Mouse (Mus musculus) neural tube, embryonic 15.5 days (tissue): ENCODE results near the gene Abcc9. TPM values are rescaled to one million over a fixed set of nuclear protein-coding genes. Genes with fewer than 3 reads are reported as not detected.

Source experiments
- ATAC-seq: fragments of 200-750 bp; cut with Nextera tagmentation; 2 replicates; pipeline ENCODE4 v1.8.0; 2017; ENCODE audit warnings: mild to moderate bottlenecking, moderate TSS enrichment, moderate library complexity; ENCODE audit not compliant: low FRiP score
- H3K27ac ChIP-seq: fragments of 300-500 bp; sonication (generic); replicated peaks from 2 replicates; pipeline ENCODE4 v1.5.1; 2015; ENCODE audit warnings: mild to moderate bottlenecking, inconsistent platforms
- H3K27me3 ChIP-seq: fragments of 300-500 bp; sonication (generic); replicated peaks from 2 replicates; pipeline ENCODE4 v1.6.1; 2015; ENCODE audit warnings: inconsistent platforms
- H3K36me3 ChIP-seq: fragments of 300-500 bp; sonication (generic); 2 replicates; pipeline ENCODE4 v1.6.1; 2015; ENCODE audit warnings: inconsistent platforms
- H3K4me1 ChIP-seq: fragments of 300-500 bp; sonication (generic); 2 replicates; pipeline ENCODE4 v1.6.1; 2015; ENCODE audit warnings: inconsistent platforms
- H3K4me2 ChIP-seq: fragments of 300-500 bp; sonication (generic); 2 replicates; pipeline ENCODE4 v1.6.1; 2015; ENCODE audit warnings: inconsistent platforms, mild to moderate bottlenecking, moderate library complexity
- H3K4me3 ChIP-seq: fragments of 300-500 bp; sonication (generic); replicated peaks from 2 replicates; pipeline ENCODE4 v1.5.1; 2015; ENCODE audit warnings: mild to moderate bottlenecking, inconsistent platforms
- H3K9ac ChIP-seq: fragments of 300-500 bp; sonication (generic); replicated peaks from 2 replicates; pipeline ENCODE4 v1.6.1; 2015; ENCODE audit warnings: mild to moderate bottlenecking, inconsistent platforms
- H3K9me3 ChIP-seq: fragments of 300-500 bp; sonication (generic); replicated peaks from 2 replicates; pipeline ENCODE4 v1.6.1; 2016; ENCODE audit warnings: inconsistent platforms
- WGBS: fragments of 180-500 bp; shearing (Covaris S2); methylation state at CpG from one replicate; pipeline ENCODE4 v1.1.7; 2015; ENCODE audit warnings: mixed read lengths; 5-methylcytosine and 5-hydroxymethylcytosine counted together
- polyA plus RNA-seq: library from polyadenylated mRNA; unstranded; fragments of >200 nt; fragmentation: Nextera tagmentation; extraction: Ambion mirVana; gene quantifications from 2 replicates; pipeline ENCODE4 v1.2.1, GENCODE M21; 2015

The Abcc9 gene
- polyA plus RNA-seq, 1 experiment from 2014 or later = 2.9 TPM

DNA sequence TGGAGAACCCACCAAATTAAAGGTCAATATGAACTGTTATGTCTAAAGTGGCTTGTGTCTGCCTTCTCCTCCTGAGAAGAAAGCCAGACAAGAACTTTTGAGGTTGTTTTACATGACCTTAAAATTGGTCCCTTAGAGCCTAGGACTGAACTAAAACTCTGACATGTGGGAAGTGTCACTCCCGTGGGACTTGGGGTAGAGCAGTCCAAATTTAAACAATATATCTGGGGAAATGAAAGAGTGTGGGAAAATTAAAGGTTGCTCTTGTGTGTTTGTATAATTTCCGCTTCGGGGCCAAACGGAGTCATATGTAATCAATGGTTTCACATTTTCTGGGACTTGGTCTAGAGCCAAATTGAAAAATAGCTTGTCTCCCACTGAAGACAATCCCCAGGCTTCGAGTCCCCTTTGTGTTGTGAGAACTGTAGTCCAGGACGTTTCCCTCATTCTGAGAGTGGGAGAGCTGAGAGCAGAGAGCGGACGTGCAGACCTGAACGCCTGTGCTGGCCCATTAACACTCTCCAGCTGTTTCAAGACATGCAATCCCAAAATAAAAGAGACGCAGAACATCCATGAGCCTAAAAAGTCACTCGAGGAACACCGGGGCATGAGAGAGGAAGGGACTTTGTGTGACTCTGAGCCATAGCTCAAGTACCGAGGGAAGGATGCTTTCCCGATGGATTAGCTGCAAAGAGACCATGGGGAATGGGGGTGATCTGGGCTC is 30.6 kb upstream of the Abcc9 start:
- ATAC-seq = no peak
- H3K36me3 ChIP-seq = no peaks in the 10 kb centered on the region
- no peaks in the 10 kb centered on the region for H3K4me1 ChIP-seq
- H3K27ac ChIP-seq = no peak overlapping the region
- no peak overlapping the region for H3K9ac ChIP-seq
- no peak overlapping the region for H3K4me3 ChIP-seq
- no peaks in the 10 kb centered on the region for H3K9me3 ChIP-seq
- no peak overlapping the region for H3K4me2 ChIP-seq
- 72% methylated on average over 14 of the region's 14 CpGs for WGBS
- H3K27me3 ChIP-seq = no peaks in the 10 kb centered on the region

DNA sequence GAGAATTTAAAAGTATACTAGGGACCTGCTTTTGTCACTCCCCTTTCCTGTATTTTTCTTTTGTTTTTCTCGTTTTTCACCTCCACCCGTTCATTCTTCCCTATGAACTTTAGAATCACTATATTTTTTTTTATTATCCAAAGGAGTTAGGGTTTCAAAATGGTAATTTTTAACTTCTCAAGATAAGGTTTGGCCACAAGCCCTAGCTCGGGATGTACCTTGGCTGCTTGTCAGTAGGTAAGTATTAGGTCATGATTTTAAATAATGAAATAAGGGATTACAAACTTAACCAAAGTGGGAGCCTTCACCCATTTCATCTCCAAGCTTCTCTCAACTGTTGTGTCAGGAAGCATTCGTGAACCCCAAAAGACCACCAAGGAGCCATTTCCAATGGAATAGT is 23.9 kb upstream of the Abcc9 start:
- H3K27me3 ChIP-seq = no peaks in the 10 kb centered on the region
- no peak overlapping the region for H3K9ac ChIP-seq
- H3K9me3 ChIP-seq = no peaks in the 10 kb centered on the region; the same call in 1 of the 2 replicates
- no peak overlapping the region for H3K4me3 ChIP-seq
- WGBS = 89% methylated on average over 4 of the region's 4 CpGs
- H3K4me2 ChIP-seq = no peak overlapping the region
- no peaks in the 10 kb centered on the region for H3K4me1 ChIP-seq
- H3K36me3 ChIP-seq = no peaks in the 10 kb centered on the region
- ATAC-seq = no peak
- no peak overlapping the region for H3K27ac ChIP-seq

DNA sequence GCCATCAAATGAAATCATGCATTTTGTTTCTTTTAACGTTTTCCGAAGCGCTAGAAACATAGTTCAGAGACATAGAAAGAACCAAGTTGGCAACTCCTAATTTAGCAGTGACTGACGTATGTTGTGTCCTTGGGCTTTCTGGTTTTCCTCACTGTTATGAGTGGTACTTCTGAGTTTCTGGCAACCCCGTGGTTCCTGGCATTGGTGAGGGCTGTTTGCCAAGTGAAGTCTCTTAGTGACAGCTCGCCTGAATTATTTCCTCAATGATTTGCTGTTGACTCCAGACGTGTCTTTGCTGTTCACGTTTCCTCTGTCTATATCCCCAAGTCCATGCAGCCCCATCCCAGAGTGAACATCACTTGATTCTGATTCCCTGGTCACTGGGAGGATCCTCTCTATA is 19.6 kb upstream of the Abcc9 start:
- no peaks in the 10 kb centered on the region for H3K36me3 ChIP-seq
- no peak overlapping the region for H3K27ac ChIP-seq
- H3K4me1 ChIP-seq = no peaks in the 10 kb centered on the region
- no peaks in the 10 kb centered on the region; the same call in 1 of the 2 replicates for H3K9me3 ChIP-seq
- no peak overlapping the region for H3K4me3 ChIP-seq
- WGBS = 85% methylated on average over 8 of the region's 8 CpGs
- no peak for ATAC-seq
- no peak overlapping the region for H3K4me2 ChIP-seq
- no peaks in the 10 kb centered on the region for H3K27me3 ChIP-seq
- no peak overlapping the region for H3K9ac ChIP-seq

DNA sequence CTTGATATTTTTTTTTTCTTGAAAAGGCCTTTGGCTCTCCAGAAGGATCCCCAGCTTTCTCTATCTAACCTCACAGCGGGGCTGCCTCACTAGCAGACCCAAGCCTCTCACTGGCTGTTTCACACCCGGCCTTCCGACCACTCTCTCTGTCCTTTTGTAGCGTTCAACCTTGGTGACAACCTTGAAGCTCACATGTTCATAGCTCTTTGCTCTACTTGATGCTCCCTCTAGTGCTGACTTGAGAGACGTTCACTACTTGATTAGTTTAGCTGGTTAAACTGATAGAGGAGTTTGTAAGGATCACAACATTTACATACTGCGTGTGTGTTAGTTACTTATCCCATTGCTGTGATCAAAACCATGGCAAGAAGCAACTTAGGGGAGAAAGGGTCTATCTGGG is 18.5 kb upstream of the Abcc9 start:
- H3K9me3 ChIP-seq = no peaks in the 10 kb centered on the region; the same call in 1 of the 2 replicates
- no peaks in the 10 kb centered on the region for H3K36me3 ChIP-seq
- no peak overlapping the region for H3K27ac ChIP-seq
- no peak overlapping the region for H3K4me2 ChIP-seq
- H3K4me3 ChIP-seq = no peak overlapping the region
- H3K9ac ChIP-seq = no peak overlapping the region
- no peaks in the 10 kb centered on the region for H3K4me1 ChIP-seq
- H3K27me3 ChIP-seq = no peaks in the 10 kb centered on the region
- no peak for ATAC-seq
- 77% methylated on average over 6 of the region's 6 CpGs for WGBS

DNA sequence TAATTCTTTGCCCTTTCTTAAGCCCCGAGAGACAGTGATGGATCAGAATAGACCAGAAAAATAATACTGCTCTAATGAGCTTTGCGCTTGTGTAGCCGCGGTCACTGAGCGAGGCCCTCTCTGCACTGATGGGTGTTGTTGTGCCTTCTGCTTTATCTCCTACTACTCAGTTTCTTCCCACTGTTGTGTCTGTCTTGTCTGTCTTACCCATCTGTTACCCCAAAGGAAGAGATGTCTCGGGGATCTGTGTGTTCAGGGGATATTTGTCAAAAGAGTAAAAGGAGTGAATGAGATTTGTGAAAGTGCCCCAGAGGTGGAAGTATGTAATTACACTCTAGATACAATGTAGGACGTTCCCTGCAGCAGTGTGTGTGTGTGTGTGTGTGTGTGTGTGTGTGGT is 16.1 kb upstream of the Abcc9 start:
- ATAC-seq = no peak
- no peaks in the 10 kb centered on the region; the same call in 1 of the 2 replicates for H3K9me3 ChIP-seq
- no peaks in the 10 kb centered on the region for H3K27me3 ChIP-seq
- H3K4me1 ChIP-seq = no peaks in the 10 kb centered on the region
- H3K27ac ChIP-seq = no peak overlapping the region
- H3K4me3 ChIP-seq = no peak overlapping the region
- H3K9ac ChIP-seq = no peak overlapping the region
- no peaks in the 10 kb centered on the region for H3K36me3 ChIP-seq
- H3K4me2 ChIP-seq = no peak overlapping the region
- 68% methylated on average over 7 of the region's 7 CpGs for WGBS

DNA sequence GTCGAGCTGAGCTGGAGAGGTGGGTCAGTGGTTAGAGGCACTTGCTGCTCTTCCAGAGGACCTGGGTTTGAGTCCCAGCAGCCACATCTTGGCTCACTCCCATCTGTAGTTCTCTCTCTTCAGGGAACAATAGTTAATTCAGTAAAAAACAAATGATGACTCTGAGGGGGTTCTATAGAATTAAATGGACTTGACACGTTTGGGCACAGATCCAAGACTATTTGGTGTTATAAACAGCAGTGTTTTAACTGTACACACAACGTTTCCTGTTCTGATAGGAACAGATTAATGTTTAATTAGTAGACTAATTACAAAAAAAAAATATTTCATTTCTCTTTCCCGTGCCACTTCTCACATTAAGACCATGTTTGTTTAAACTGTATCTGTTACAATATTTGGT is 15.1 kb upstream of the Abcc9 start:
- Histone ChIP-seq H3K4me3 (no peak overlapping the region), H3K4me1 (no peaks in the 10 kb centered on the region), H3K36me3 (no peaks in the 10 kb centered on the region), H3K27ac (no peak overlapping the region), H3K4me2 (no peak overlapping the region), H3K9me3 (no peaks in the 10 kb centered on the region), H3K9ac (no peak overlapping the region), H3K27me3 (no peaks in the 10 kb centered on the region)
- WGBS = 55% methylated on average over 4 of the region's 4 CpGs
- no peak for ATAC-seq

DNA sequence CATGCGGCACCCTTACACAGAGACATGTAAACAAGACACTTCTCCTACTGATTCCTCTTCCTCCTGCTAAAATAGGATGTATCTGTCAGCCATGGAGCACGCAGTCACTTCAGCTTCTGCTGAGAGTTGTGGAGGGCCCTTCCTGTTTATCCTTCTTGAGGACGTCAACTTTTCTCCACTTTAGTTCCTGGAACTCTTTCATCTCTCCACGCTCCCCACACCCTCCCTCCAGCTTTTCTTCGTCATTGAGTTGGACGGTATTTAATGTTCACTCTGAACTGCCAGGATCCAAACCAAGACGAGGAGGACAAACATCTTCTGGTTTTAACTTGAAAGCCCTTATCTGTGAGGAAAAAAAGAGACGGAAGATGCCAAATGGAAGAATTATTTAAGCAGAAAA is 12.9 kb upstream of the Abcc9 start:
- H3K9ac ChIP-seq = no peak overlapping the region
- H3K4me2 ChIP-seq = no peak overlapping the region
- H3K4me3 ChIP-seq = no peak overlapping the region
- H3K9me3 ChIP-seq = no peaks in the 10 kb centered on the region
- no peaks in the 10 kb centered on the region for H3K27me3 ChIP-seq
- H3K4me1 ChIP-seq = no peaks in the 10 kb centered on the region
- WGBS = 89% methylated on average over 8 of the region's 8 CpGs
- H3K27ac ChIP-seq = no peak overlapping the region
- ATAC-seq = no peak
- H3K36me3 ChIP-seq = no peaks in the 10 kb centered on the region

DNA sequence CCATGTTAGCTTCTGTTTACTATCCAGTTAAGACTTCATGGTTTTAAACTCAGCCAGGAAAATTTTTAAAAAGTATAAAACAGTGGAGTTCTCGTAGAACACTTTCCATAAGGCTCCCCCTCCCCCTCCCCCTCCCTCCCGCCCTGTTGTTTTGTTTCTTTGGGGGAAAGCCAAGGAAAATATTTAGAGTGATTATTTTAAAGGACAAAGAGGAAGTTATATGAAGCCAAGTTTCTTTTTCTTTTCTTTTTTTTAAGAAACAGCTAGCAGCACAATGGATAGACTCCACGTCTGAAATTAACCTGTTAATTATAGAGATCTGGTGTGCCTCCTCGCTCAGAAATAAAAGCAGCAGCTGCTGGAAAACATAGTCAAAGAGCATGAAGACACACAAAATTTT is 9.0 kb upstream of the Abcc9 start:
- 54% methylated on average over 4 of the region's 4 CpGs for WGBS
- no peak overlapping the region for H3K4me3 ChIP-seq

DNA sequence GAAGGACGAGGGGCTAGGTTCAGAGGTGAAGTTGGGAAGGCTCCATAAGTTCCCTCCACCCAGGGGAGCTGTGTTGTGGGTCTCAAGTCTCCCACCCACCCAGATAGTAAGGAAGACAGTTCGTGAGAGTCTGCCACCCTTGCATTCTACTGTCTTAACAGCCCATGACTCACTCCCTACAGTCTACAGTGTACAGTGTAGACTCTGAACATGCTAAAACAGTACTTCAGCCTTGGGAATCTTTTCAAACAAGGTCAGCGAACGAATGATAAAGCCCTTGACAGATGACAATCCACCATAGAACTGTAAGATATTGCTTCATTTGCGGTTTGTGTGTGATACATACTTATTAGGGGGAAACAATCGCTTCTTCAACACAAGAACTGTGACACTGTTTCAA is 8.6 kb upstream of the Abcc9 start:
- no peaks in the 10 kb centered on the region for H3K9me3 ChIP-seq

More for the DNA sequence above, 9.0 kb upstream of the Abcc9 start:
- Histone ChIP-seq H3K4me1 (no peaks in the 10 kb centered on the region), H3K4me2 (no peak overlapping the region), H3K27ac (no peak overlapping the region), H3K27me3 (no peaks in the 10 kb centered on the region), H3K36me3 (no peaks in the 10 kb centered on the region), H3K9me3 (no peaks in the 10 kb centered on the region), H3K9ac (no peak overlapping the region)
- ATAC-seq = no peak

DNA sequence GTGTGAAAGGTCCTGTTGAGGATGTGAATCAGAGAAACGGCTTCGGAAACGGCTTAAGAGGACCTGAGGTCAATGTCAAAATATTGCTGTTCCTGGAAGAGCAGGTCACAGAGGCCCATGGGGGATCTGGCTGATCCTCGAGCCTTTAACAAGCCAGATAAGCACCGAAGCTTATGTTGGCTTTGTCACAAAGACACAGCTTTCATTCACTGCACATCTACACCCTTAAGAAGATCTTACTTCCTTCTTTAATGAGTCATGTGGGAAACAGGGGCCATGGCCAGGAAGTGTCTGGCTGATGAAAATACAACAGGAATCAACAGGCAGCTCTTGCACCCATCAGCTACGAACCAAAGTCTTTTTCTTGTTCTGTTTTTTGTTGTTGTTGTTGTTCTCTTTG is 6.3 kb upstream of the Abcc9 start:
- H3K36me3 ChIP-seq = no peaks in the 10 kb centered on the region
- H3K4me3 ChIP-seq = no peak overlapping the region
- WGBS = 83% methylated on average over 6 of the region's 6 CpGs
- H3K27me3 ChIP-seq = 0 out of 2 replicates have a peak, but pooled peaks cover 3% of the 10 kb centered on the region
- no peaks in the 10 kb centered on the region for H3K4me1 ChIP-seq
- no peak overlapping the region for H3K4me2 ChIP-seq
- H3K9ac ChIP-seq = no peak overlapping the region
- no peaks in the 10 kb centered on the region for H3K9me3 ChIP-seq
- no peak for ATAC-seq
- no peak overlapping the region for H3K27ac ChIP-seq

More for the DNA sequence above, 8.6 kb upstream of the Abcc9 start:
- Histone ChIP-seq H3K27me3 (no peaks in the 10 kb centered on the region), H3K27ac (no peak overlapping the region), H3K4me3 (no peak overlapping the region), H3K36me3 (no peaks in the 10 kb centered on the region), H3K9ac (no peak overlapping the region), H3K4me1 (no peaks in the 10 kb centered on the region), H3K4me2 (no peak overlapping the region)
- 83% methylated on average over 6 of the region's 6 CpGs for WGBS
- ATAC-seq = no peak

DNA sequence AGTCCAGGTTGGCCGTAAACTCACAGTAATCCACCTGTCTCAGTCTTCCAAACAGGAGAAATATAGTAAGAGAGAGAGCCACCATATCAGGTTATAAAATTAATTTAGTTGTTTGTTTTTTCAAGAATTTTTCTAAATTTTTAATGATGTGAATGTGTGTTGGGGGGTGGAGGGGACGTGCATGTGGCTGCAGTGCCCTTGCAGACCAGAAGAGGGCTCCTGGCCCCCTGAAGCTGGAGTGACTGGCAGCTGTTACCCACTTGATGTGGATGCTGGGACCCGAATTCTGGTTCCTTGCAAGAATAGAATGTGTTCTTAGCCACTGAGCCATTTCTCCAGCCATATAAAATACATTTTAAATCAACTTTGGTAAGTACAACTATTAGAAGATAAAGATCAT is 4.6 kb upstream of the Abcc9 start:
- Histone ChIP-seq H3K4me1 (peaks cover 10% of the 10 kb centered on the region), H3K36me3 (no peaks in the 10 kb centered on the region), H3K9ac (no peak overlapping the region), H3K9me3 (no peaks in the 10 kb centered on the region), H3K4me3 (no peak overlapping the region), H3K27ac (no peak overlapping the region), H3K4me2 (no peak overlapping the region), H3K27me3 (0 out of 2 replicates have a peak, but pooled peaks cover 3% of the 10 kb centered on the region)
- WGBS = 78% methylated on average over 3 of the region's 3 CpGs
- ATAC-seq = no peak

DNA sequence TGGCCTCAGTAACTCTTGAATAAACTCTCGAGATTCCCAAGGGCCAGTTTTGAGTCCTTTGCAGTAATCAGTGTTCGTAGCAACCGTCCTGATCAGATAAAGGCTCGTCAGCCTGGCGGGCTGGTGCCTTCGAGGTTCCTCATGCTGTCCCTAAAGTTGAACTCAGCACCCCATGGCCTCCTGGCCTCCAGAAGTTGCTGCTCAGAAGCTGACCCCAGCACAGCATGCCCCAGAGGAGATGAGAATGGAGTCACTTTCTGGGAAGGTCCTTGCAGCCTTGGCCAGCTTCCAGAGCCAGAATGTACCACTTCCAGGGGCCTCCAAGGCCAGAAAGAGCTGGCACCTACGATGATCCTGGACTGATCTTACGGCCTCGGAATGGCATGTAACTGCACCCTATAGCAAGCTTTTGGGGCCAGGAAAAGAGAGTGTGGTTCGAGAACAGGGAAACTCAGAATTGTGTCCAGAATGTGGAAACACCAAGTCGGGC is 1.4 kb upstream of the Abcc9 start:
- WGBS = 82% methylated on average over 11 of the region's 11 CpGs
- Histone ChIP-seq H3K27me3 (0 out of 2 replicates have a peak, but pooled peaks cover 8% of the 10 kb centered on the region), H3K4me1 (peaks cover 10% of the 10 kb centered on the region), H3K4me2 (no peak overlapping the region), H3K9me3 (no peaks in the 10 kb centered on the region), H3K27ac (no peak overlapping the region), H3K9ac (no peak overlapping the region), H3K4me3 (no peak overlapping the region), H3K36me3 (no peaks in the 10 kb centered on the region)
- ATAC-seq = no peak
